Comparison of ENCODE assay signal across 8 mouse cellular contexts in genomic region chr11:69111865-69112264, GRCm38 (mm10). TPM values are rescaled to one million over a fixed set of nuclear protein-coding genes. Genes with fewer than 3 reads are reported as not detected.
DNase-seq lines count a peak whose midpoint lies in the region; ATAC-seq lines count a peak whose summit lies in the region.

No protein-coding gene starts in this region.

- no peaks in the 10 kb centered on the region for H3K27me3 ChIP-seq in liver, embryonic 11.5 days (replicated peaks; ENCODE audit: control insufficient read depth, insufficient read depth, low read length)

- intact Hi-C loops in heart, postnatal 25 days (cut with DNase I) = no loop called here

- H3K9ac ChIP-seq in liver, embryonic 11.5 days (ENCODE audit: low read depth, low read length) = peak overlapping the region; percentile 62; the same call in 1 of the 2 replicates

- H3K4me3 ChIP-seq in liver, embryonic 11.5 days (ENCODE audit: low read depth, low read length) = peak overlapping the region; percentile 61

- DNase-seq in heart, adult 18-20 months = peak; percentile 12 to 17
- DNase-seq in heart, postnatal 25 days (ENCODE audit: low spot score) = no peak
- peak; percentile 60 for DNase-seq in right cerebral cortex, adult 18-20 months
- DNase-seq in right cerebral cortex, postnatal 25 days = no peak
- no peak for DNase-seq in liver, embryonic 11.5 days (ENCODE audit: low spot score)
- DNase-seq in urinary bladder, postnatal 4 days (ENCODE audit: low spot score in 2 of 2) = no peak
- DNase-seq in ovary, postnatal 10 days (ENCODE audit: low spot score) = no peak
- DNase-seq in kidney, postnatal 36 days = no peak

- peaks cover 14% of the 10 kb centered on the region for H3K36me3 ChIP-seq in liver, embryonic 11.5 days (ENCODE audit: control insufficient read depth, insufficient read depth, low read length)

- H3K9me3 ChIP-seq in liver, embryonic 11.5 days (ENCODE audit: control insufficient read depth, low read length) = no peaks in the 10 kb centered on the region

- H3K4me2 ChIP-seq in liver, embryonic 11.5 days = peak overlapping the region; percentile 82

- WGBS in liver, embryonic 11.5 days = 61% methylated on average over 4 of the region's 4 CpGs

- H3K4me1 ChIP-seq in liver, embryonic 11.5 days (replicated peaks; ENCODE audit: control insufficient read depth, insufficient read depth, low read length) = peaks cover 14% of the 10 kb centered on the region

- no peak overlapping the region for H3K27ac ChIP-seq in liver, embryonic 11.5 days (ENCODE audit: low read depth, low read length)

- no peak for ATAC-seq in liver, embryonic 11.5 days (replicated peaks; ENCODE audit: low FRiP score)

RNA-seq across cellular contexts. Expression of gene Hes7, which starts 8.3 kb away (rescaled TPM):
- total RNA-seq in heart, adult 18-20 months (2021) = under 1 TPM in 1 of 2 experiments, not detected in 1; 0.15 TPM
- total RNA-seq in heart, postnatal 25 days (2021) = under 1 TPM in 1 of 2 experiments, not detected in 1; 0.14 TPM
- polyA plus RNA-seq in liver, embryonic 11.5 days (2014; fragmentation: Nextera tagmentation; extraction: Ambion mirVana) = 0.55 and 0.59 TPM in 2 replicates

RNA-seq across cellular contexts. Expression of gene 9130213A22Rik, which starts 10.5 kb away (rescaled TPM):
- under 1 TPM; 0.23 to 0.27 TPM for total RNA-seq in heart, adult 18-20 months (2021)
- under 1 TPM in 1 of 2 experiments, not detected in 1; 0.21 TPM for total RNA-seq in heart, postnatal 25 days (2021)
- polyA plus RNA-seq in liver, embryonic 11.5 days (2014; fragmentation: Nextera tagmentation; extraction: Ambion mirVana) = 0.10 and 0.22 TPM in 2 replicates

RNA-seq across cellular contexts. Expression of gene Aloxe3, which starts 13.8 kb away (rescaled TPM):
- not detected for total RNA-seq in heart, adult 18-20 months (2021)
- not detected for total RNA-seq in heart, postnatal 25 days (2021)
- polyA plus RNA-seq in liver, embryonic 11.5 days (2014; fragmentation: Nextera tagmentation; extraction: Ambion mirVana) = 0.48 TPM in 1 of 2 replicates, not detected in the other

RNA-seq across cellular contexts. Expression of gene Per1, which starts 16.8 kb away (rescaled TPM):
- 10 to 100 TPM; 38.8 to 48.5 TPM for total RNA-seq in heart, adult 18-20 months (2021)
- 10 to 100 TPM; 32.3 to 61.0 TPM for total RNA-seq in heart, postnatal 25 days (2021)
- 6.2 and 6.6 TPM in 2 replicates for polyA plus RNA-seq in liver, embryonic 11.5 days (2014; fragmentation: Nextera tagmentation; extraction: Ambion mirVana)

RNA-seq across cellular contexts. Expression of gene Vamp2, which starts 23.6 kb away (rescaled TPM):
- 10 to 100 TPM; 53.9 to 55.4 TPM for total RNA-seq in heart, adult 18-20 months (2021)
- total RNA-seq in heart, postnatal 25 days (2021) = 10 to 100 TPM; 59.6 to 65.7 TPM
- polyA plus RNA-seq in liver, embryonic 11.5 days (2014; fragmentation: Nextera tagmentation; extraction: Ambion mirVana) = 47.2 and 56.0 TPM in 2 replicates

Comparison
In these comparisons a context has a peak if more than half of its experiments do, and no peak if none do; other contexts are left out.
1. DNase-seq: peak in heart, adult 18-20 months (2 of 2) and right cerebral cortex, adult 18-20 months (single experiment); none in heart, postnatal 25 days (single experiment), right cerebral cortex, postnatal 25 days (single experiment), liver, embryonic 11.5 days (single experiment), urinary bladder, postnatal 4 days (0 of 2), ovary, postnatal 10 days (single experiment) and kidney, postnatal 36 days (0 of 2).